Mouse (Mus musculus) hindbrain, embryonic 10.5 days (tissue): ENCODE data around the gene Gm15107. TPM values are rescaled to one million over a fixed set of nuclear protein-coding genes. Genes with fewer than 3 reads are reported as not detected.
"Not testable (repeated sequence)": the region's sequence is repeated elsewhere in the genome, so short reads cannot be mapped to it uniquely, and the experiment has no call there.

Source experiments
- DNase-seq: peaks from one replicate; pipeline ENCODE4 v3.0.0-alpha.2; 2017; ENCODE audit warnings: low spot score
- H3K27ac ChIP-seq: fragments of 300-500 bp; sonication (generic); 2 replicates; pipeline ENCODE4 v1.5.1; 2016; ENCODE audit warnings: mild to moderate bottlenecking, moderate library complexity
- H3K27me3 ChIP-seq: fragments of 300-500 bp; sonication (generic); 2 replicates; pipeline ENCODE4 v1.6.1; 2016; ENCODE audit warnings: mild to moderate bottlenecking; ENCODE audit not compliant: poor library complexity, insufficient read depth, severe bottlenecking
- H3K36me3 ChIP-seq: fragments of 300-500 bp; sonication (generic); 2 replicates; pipeline ENCODE4 v1.6.1; 2016; ENCODE audit warnings: mild to moderate bottlenecking, moderate library complexity
- H3K4me1 ChIP-seq: fragments of 300-500 bp; sonication (generic); replicated peaks from 2 replicates; pipeline ENCODE4 v1.6.1; 2016; ENCODE audit warnings: mild to moderate bottlenecking
- H3K4me3 ChIP-seq: fragments of 300-500 bp; sonication (generic); 2 replicates; pipeline ENCODE4 v1.5.1; 2016; ENCODE audit warnings: mild to moderate bottlenecking, moderate library complexity
- H3K9me3 ChIP-seq: fragments of 300-500 bp; sonication (generic); 2 replicates; pipeline ENCODE4 v1.6.1; 2016; ENCODE audit warnings: mild to moderate bottlenecking, moderate library complexity
- WGBS: fragments of 180-500 bp; shearing (Covaris S2); methylation state at CpG from one replicate; pipeline ENCODE4 v1.1.7; 2016; 5-methylcytosine and 5-hydroxymethylcytosine counted together
- polyA plus RNA-seq: library from polyadenylated mRNA; unstranded; fragments of >200 nt; fragmentation: Nextera tagmentation; extraction: Ambion mirVana; gene quantifications from 2 replicates; pipeline ENCODE4 v1.2.1, GENCODE M21; 2016

The Gm15107 gene
- not detected in 2 replicates for polyA plus RNA-seq

GRCm38 (mm10) chrX:148180424-148180823, at the start of gene Gm15107:
Gm15107 (plus strand) TSS chrX:148180724.
- not testable (repeated sequence) for H3K36me3 ChIP-seq, DNase-seq, H3K4me3 ChIP-seq, H3K27ac ChIP-seq, H3K4me1 ChIP-seq, H3K27me3 ChIP-seq, H3K9me3 ChIP-seq
- 88% methylated on average over 2 of the region's 6 CpGs for WGBS

Other genes with a start within 250 kb of the Gm15107 start
- not detected in 2 replicates for gene Gm15080, start 187.7 kb upstream of the Gm15107 start, polyA plus RNA-seq